Mouse (Mus musculus): Measurements from ENCODE around the gene Sirt3.
"Not testable (repeated sequence)": the region's sequence is repeated elsewhere in the genome, so short reads cannot be mapped to it uniquely, and the experiment has no call there.

Sirt3 gene

GRCm38 (mm10) chr7:140894611-140895010, 12.5 kb upstream of the Sirt3 start:
- DNase-seq: peak; percentile 58

GRCm38 (mm10) chr7:140894031-140894430, 11.9 kb upstream of the Sirt3 start:
- no peak for DNase-seq

DNA sequence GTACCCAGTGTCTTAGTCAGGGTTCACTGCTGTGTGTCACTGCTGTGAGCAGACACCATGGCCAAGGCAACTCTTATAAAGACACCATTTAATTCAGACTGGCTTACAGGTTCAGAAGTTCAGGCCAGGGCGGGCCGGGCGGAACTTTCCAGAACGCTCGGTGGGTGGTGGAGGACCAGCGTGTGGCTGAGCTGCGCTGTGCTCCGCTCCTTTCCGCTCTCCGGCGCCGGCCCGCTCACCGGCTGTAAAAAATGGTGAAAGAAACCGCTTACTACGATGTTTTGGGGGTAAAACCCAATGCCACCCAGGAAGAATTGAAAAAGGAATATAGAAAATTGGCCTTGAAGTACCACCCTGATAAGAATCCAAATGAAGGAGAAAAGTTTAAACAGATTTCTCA, 8.5 kb upstream of the Sirt3 start:
- DNase-seq: not testable (repeated sequence)

- no peak for DNase-seq
These were observed 327 bp upstream of the Sirt3 start for GRCm38 (mm10) chr7:140882469-140882803.

GRCm38 (mm10) chr7:140880865-140881515, 1.1 kb downstream of the Sirt3 start:
- peak; percentile 66 for DNase-seq

DNA sequence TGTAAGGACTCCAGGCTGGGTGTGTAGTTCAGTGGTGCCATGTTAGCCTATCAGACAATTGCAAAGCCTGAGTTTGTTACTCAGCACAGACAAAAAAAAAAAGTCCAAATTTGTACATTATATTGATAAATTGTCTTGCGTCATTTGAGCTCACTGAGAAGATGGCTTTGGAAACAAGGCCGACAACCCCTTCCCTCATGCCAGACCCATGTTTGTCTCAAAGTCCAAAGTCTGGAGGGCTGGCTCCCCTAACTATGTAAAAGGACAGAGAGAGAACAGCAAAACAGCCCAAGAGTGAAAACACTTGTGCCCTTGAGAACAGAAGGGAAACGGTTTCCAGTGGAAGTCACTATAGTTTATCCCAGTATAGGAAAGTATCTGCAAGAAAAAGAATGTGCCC, 1.7 kb downstream of the Sirt3 start:
- peak; percentile 83 for DNase-seq

GRCm38 (mm10) chr7:140879355-140879754, 2.8 kb downstream of the Sirt3 start:
- no peak for DNase-seq

DNA sequence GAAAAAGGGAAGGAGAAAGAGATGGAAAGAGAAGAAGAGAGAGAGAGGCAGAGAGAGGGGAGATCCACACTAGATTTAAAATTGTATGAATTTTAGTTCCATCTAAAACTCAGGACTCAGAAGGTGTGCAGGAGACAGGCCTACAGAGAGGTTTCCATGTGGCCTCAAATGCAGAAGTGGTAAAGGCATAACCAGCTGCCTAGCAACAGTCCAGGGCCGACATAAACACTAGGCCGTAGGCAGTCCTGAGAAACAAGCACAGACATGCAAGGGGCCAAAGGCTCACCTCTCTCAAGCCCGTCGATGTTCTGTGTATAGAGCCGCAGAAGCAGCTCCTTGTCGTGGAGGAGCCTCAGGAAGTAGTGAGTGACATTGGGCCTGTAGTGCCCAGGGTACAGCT, 4.7 kb downstream of the Sirt3 start:
- DNase-seq: no peak

- no peak for DNase-seq
These were observed 7.9 kb downstream of the Sirt3 start for GRCm38 (mm10) chr7:140874224-140874623.

DNA sequence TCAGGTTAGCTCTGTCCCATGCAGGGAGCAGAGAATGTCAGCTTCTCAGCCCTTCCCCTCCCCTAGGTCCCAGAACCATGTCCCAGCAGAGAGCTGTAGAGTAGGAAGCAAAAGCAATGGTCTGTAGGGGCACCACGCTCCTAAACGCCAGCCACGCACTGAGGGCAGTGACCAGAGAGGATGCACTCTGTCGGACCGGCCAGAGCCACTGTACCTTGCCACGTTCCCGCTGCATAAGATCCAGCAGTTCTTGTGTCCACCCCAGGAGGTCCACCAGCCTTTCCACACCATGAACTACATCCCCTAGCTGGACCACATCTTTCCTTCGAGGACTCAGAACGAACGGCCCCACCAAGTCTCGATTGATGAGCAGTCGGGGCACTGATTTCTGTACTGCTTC, 17.3 kb downstream of the Sirt3 start:
- no peak for DNase-seq

DNA sequence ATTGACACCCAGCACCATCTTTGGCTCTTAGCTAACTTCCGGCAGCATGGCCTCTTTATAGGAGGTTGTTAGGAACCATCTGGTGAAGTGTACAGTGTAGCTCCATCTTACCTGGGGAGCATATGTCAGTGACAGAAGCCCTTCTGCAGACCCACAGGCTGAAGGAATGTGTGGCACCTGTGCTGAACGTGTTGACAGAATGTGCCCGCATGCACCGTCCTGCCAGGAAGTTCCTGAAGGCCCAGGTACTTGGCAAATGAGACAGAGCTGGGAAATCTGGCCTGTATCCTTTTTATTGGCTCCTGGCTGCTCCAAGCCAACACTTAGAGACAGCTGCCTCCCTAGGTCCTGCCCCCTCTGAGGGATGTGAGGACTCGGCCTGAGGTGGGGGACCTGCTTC, 21.4 kb downstream of the Sirt3 start:
- DNase-seq: no peak

- no peak for DNase-seq
These were observed 22.1 kb downstream of the Sirt3 start for GRCm38 (mm10) chr7:140859997-140860396.

DNA sequence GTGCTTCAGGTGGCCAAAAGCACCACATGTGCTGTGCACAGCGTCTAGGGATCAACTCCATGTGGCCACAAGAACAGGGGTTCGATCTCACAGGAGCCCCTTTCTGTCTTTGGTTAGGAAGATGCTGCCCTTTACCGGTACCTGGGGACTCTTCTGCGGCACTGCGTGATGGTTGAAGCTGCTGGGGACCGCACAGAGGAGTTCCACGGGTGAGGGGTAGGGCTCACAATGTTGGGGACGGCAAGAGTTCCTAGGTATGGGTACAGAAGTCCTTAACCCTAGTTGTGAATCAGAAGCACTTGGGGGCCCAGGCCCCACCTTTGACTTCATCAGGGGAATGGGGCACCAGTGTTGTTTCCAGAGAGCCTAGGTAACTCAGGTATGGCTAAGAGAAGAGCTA, 23.4 kb downstream of the Sirt3 start:
- DNase-seq: no peak

- DNase-seq: no peak
These were observed 24.3 kb downstream of the Sirt3 start, which contains the start of gene Bet1l for GRCm38 (mm10) chr7:140857550-140858505. Bet1l (minus strand) TSS chr7:140857577.

- peak; percentile 92 for DNase-seq
These were observed 25.1 kb downstream of the Sirt3 start, which contains the start of gene Ric8a for GRCm38 (mm10) chr7:140856785-140857549. Ric8a (plus strand) TSS chr7:140856957.

- peak; percentile 95 for DNase-seq
These were observed 26.0 kb downstream of the Sirt3 start, which contains the start of gene Gm45785 for GRCm38 (mm10) chr7:140855860-140856784. Gm45785 (minus strand) TSS chr7:140856331.

DNA sequence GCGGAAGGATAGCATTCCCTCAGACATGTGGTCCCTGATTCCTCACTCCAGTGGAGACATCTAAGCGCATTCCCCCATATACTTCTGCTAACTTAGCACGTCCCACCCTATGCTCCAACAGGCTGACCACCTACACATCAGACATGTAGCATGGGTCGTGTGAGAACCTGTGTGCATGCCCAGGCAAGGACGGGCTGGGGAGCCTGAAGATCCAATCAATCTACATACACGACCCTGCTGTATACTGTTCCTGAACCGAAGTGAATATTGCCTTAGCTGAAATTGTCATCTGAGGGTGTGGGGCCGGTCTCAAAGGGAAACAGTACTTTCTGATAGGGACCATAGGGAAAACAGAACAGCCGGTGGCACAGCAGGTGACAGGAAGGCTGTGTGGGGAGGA, 26.9 kb downstream of the Sirt3 start:
- DNase-seq: no peak

DNA sequence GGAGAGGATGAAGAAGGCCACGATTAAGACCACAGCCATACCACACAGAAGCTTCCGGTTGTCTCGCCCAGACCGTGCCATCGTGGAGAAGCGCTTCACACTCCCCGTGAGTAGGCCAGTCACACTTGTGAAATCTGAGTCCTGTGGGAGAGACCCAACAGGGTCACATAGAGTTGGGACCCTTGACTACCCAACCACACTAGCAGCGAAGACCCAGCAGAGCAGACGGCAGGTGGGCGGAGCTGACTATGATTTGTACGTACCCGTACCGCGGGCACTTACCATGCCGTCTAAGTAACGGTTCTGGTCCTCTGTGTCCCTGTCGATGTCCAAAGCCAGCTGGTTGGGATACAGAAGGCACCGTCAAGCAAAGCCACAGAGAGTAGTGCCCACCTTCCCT, 27.6 kb downstream of the Sirt3 start:
- DNase-seq: no peak

DNA sequence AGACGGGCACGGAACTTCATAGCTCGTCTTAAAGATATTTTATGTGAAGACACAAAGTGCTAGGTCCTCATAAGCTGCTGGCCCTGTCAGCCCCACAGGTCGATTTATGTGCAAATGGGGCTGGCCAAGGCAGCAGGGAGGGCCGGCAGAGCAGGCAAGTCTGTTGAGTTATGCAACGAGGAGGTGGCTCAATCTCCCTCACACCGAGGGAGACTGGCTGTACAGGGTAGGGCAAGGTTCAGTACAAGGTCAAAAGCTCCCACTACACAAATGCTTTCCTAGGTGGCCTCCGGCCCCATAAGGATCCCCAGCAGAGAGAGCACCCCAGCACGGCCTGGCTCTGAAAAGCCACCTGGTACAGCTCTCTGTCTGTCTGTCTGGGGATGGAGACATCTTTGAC, 28.7 kb downstream of the Sirt3 start:
- DNase-seq: peak; percentile 74

- no peak for DNase-seq
These were observed 30.2 kb downstream of the Sirt3 start for GRCm38 (mm10) chr7:140851916-140852315.

- DNase-seq: no peak
These were observed 33.5 kb downstream of the Sirt3 start for GRCm38 (mm10) chr7:140848591-140848990.
